Mouse (Mus musculus): ENCODE results near the gene Slc12a1. TPM values are rescaled to one million over a fixed set of nuclear protein-coding genes. Genes with fewer than 3 reads are reported as not detected.

Gene Slc12a1
- polyA plus RNA-seq, 1 experiment, result not detected

DNA sequence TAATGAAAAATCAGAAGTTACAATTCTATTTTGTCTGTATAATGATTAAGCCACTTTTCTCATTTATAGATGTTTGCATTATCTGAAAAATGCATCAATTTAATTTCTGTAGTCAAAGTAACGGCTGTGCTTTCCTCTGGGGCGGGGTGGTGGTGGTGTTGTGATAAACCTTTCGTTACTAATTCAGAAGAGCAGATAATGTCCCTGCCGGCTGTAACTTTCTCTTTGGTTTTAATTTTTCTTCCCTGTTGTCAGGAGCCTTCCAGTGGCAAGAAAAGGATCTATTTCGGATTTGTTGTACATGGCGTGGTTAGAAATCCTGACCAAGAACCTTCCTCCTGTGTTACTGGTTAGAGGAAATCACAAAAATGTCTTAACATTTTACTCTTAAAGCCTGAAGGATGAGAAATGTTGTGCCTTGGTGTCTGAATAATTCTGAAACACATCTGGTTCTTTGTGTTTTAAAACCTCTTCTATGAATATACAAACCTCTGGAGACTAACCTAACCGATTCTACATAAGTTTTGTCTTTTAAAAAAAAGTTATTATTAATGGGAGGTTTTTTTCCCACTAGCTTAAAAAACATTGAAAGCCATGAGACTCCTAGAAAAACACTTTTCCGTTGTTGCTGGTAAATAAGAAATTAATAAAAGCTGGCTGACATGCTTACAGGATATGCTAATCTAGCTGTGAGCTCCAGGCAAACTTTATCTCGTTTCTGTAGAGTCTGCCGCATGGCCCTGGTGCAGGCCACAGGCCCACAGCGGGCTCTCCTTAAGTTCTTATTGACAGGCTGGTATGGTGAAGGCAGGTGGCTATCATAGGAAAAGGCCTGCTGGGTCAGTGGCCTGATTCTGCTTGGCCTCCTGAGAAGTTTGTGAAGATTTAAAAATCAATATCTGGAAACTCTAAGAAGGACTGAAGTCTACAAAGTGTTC is 76.4 kb downstream of the Slc12a1 start:
- H3K27me3 ChIP-seq (replicated peaks), result peaks cover 7% of the 10 kb centered on the region
- H3K4me1 ChIP-seq, result peaks cover 9% of the 10 kb centered on the region
- H3K4me3 ChIP-seq (replicated peaks), result no peak overlapping the region
- no peaks in the 10 kb centered on the region for H3K36me3 ChIP-seq (replicated peaks; ENCODE audit: low read length)
- no peak for TF ChIP-seq GATA1 (IDR thresholded peaks at IDR 0.05; ENCODE audit: borderline replicate concordance, low read length)
- TF ChIP-seq FLI1 (IDR thresholded peaks at IDR 0.05; ENCODE audit: low read length), result no peak
- no peaks in the 10 kb centered on the region for H3K9me3 ChIP-seq

DNA sequence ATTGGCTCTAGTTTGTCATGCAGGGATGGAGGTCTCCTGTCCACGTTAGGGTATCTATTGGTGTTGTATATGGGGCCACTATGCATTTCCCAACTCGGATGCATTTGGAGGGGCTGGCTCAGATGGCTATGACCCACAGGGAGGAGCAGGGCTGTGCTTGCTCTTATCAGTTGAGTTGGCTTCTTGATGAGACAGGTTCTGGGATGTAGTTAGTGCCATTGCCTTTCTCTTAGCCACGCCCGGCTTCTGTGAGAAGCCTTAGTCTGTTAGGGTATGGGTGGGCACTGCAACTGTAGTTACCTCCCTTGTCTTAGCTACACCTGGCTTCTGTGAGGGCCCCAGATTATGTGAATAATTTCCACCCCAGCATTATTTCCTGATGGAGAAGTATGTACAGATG is 79.9 kb downstream of the Slc12a1 start:
- H3K4me1 ChIP-seq, result peaks cover 12% of the 10 kb centered on the region
- no peak overlapping the region for H3K4me3 ChIP-seq (replicated peaks)
- H3K9me3 ChIP-seq, result no peaks in the 10 kb centered on the region
- no peaks in the 10 kb centered on the region for H3K36me3 ChIP-seq (replicated peaks; ENCODE audit: low read length)
- no peak for TF ChIP-seq GATA1 (IDR thresholded peaks at IDR 0.05; ENCODE audit: borderline replicate concordance, low read length)
- TF ChIP-seq FLI1 (IDR thresholded peaks at IDR 0.05; ENCODE audit: low read length), result no peak
- peaks cover 12% of the 10 kb centered on the region for H3K27me3 ChIP-seq (replicated peaks)

DNA sequence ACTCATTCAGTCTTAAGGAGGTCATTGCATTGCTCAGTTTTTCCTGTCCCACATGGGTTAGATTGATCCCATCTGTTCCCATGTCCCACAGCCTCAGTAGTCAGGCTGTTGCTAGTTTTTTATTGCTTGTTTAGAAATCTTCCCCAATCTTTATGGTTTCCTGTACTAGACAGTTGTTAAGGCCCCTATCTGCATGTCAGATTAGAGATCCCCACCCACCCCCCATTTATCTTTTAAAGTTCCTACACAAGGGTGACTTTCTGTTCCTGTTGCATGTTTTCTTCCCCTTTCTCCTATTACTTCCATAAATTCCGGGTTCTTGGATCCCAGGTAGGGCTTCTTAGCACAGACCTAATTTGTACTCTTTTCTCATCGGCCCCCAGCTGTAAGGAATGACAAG is 81.2 kb downstream of the Slc12a1 start:
- Histone ChIP-seq H3K27me3 (replicated peaks) (peaks cover 14% of the 10 kb centered on the region), H3K9me3 (no peaks in the 10 kb centered on the region), H3K36me3 (replicated peaks; ENCODE audit: low read length) (no peaks in the 10 kb centered on the region), H3K4me1 (peaks cover 12% of the 10 kb centered on the region), H3K4me3 (replicated peaks) (no peak overlapping the region)
- no peak for TF ChIP-seq FLI1 (IDR thresholded peaks at IDR 0.05; ENCODE audit: low read length)
- no peak for TF ChIP-seq GATA1 (IDR thresholded peaks at IDR 0.05; ENCODE audit: borderline replicate concordance, low read length)

DNA sequence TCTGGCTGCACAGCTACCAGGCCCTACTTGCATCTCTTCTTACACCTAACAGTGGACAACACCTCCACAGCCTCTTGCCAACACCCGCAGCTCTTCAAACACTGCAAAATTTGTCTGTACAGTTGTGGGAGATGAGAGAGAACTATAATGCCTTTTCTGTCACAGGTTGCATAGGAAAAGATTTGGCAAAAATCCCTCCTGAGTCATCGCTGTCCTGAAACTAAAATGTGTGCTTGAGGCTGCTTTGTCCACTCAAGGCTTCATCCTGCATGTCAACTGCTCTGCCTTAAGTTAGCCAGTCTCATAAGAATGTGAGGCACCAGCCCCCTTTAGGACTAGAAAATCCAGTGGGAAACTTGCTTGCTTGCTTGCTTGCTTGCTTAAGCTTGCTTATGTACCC is 81.7 kb downstream of the Slc12a1 start:
- H3K4me3 ChIP-seq (replicated peaks), result no peak overlapping the region
- no peak for TF ChIP-seq GATA1 (IDR thresholded peaks at IDR 0.05; ENCODE audit: borderline replicate concordance, low read length)
- TF ChIP-seq FLI1 (IDR thresholded peaks at IDR 0.05; ENCODE audit: low read length), result no peak
- peaks cover 12% of the 10 kb centered on the region for H3K4me1 ChIP-seq
- peaks cover 14% of the 10 kb centered on the region for H3K27me3 ChIP-seq (replicated peaks)
- H3K9me3 ChIP-seq, result no peaks in the 10 kb centered on the region
- H3K36me3 ChIP-seq (replicated peaks; ENCODE audit: low read length), result no peaks in the 10 kb centered on the region

DNA sequence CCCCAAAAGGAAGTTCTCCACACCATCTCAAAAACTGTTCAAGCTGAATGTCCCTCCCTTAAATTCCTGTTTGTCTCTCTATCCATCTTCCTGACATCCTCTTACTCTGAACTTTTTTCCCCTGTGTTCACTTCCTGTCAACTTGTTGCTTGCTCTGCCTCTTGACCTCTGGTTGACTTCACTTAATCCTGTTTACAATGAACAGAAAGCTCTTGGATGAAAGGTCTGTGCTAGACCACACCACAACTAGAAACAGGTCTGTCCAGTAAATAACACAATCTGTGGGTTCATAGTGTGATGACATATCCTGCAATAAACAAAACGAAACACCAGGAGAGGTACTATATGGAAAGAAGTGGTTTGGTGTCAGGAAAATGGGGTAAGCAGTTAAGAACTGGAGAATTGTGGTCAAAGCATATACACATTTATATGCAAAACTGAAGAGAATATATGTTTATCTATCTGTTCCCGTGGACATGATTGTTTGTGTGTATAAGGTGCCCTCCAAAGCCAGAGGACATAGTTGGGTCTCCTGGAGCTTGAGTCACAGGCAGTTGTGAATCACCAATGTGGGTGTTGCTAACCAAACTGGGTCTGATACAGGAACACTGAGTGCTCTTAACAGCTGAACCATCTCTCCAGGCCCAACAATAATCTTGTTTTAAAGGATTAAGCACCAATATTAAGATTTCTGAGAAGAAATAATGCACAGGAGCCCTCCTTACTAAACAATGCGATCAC is 93.4 kb downstream of the Slc12a1 start:
- Histone ChIP-seq H3K9me3 (no peaks in the 10 kb centered on the region), H3K4me3 (replicated peaks) (peak overlapping the region; percentile 40), H3K36me3 (replicated peaks; ENCODE audit: low read length) (peaks cover 15% of the 10 kb centered on the region), H3K4me1 (peaks cover 47% of the 10 kb centered on the region), H3K27me3 (replicated peaks) (no peaks in the 10 kb centered on the region)
- TF ChIP-seq FLI1 (IDR thresholded peaks at IDR 0.05; ENCODE audit: low read length), result no peak
- no peak for TF ChIP-seq GATA1 (IDR thresholded peaks at IDR 0.05; ENCODE audit: borderline replicate concordance, low read length)

DNA sequence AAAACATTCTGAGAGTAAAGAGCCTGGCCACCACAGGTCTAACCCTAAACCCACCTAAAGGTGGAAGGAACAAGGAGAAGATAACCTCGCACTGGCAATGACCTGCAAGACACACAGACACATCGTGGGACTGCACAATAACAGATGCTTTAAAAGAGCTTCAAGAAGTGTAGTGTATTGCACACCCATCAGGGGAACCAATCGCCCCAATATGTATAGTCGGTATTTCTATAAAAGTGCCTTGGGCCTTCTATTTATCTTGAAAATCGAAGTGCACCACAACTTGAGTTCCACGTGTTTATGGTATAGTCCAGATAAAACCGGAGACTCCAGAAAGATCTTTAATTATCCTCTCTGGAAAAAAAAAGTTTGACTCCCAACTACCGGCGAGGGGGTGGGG is 94.4 kb downstream of the Slc12a1 start:
- Histone ChIP-seq H3K4me1 (peaks cover 53% of the 10 kb centered on the region), H3K4me3 (replicated peaks) (peak overlapping the region; percentile 96), H3K9me3 (no peaks in the 10 kb centered on the region), H3K36me3 (replicated peaks; ENCODE audit: low read length) (peaks cover 24% of the 10 kb centered on the region), H3K27me3 (replicated peaks) (no peaks in the 10 kb centered on the region)
- no peak for TF ChIP-seq GATA1 (IDR thresholded peaks at IDR 0.05; ENCODE audit: borderline replicate concordance, low read length)
- no peak for TF ChIP-seq FLI1 (IDR thresholded peaks at IDR 0.05; ENCODE audit: low read length)

DNA sequence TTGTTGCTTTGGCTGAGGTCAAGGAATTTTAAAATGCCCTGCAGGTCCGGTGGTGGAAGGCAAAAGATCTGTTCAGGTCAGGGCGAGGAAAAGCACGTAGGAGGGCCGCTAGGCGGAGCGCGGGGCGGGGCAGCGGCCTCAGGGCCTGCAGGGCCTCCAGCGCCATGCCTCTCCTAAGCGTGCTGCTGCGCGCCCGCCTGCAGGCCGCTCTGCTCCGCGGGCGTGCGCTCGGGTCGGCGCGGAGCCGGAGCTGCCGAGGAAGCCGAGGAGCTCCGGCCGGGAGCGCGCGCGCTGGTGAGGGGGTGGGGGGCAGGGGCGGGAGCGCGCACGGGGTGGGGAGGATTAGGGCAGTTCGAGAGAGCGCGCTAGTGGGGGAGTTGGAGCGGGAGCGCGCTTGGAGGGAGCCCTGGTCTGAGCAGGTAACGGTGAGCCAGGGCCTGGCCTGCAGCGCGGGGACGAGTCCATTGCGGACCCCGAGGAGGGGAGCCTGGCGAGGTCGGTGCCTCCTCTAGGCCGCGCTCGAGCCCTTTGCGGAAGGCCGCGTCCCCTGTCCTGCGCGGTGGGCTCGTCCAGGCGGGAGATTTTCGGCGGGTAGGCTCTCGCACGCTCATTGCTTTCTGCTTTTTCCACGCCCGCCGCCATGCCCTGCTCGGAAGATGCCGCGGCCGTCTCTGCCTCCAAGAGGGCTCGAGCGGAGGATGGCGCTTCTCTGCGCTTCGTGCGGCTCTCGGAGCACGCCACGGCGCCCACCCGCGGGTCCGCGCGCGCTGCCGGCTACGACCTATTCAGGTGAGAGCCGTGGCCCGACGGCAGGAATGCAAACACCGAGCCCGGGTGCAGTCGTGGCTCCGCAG is 95.0 kb downstream of the Slc12a1 start, which contains the start of gene Dut:
TSS of gene Dut (plus strand) at position 83 of the 854 bp plus-strand sequence.
- H3K4me1 ChIP-seq, result peaks cover 59% of the 10 kb centered on the region
- no peak for TF ChIP-seq GATA1 (IDR thresholded peaks at IDR 0.05; ENCODE audit: borderline replicate concordance, low read length)
- no peaks in the 10 kb centered on the region for H3K9me3 ChIP-seq
- H3K36me3 ChIP-seq (replicated peaks; ENCODE audit: low read length), result peaks cover 31% of the 10 kb centered on the region
- H3K27me3 ChIP-seq (replicated peaks), result no peaks in the 10 kb centered on the region
- peak within 1 kb of the TSS; percentile 96 for H3K4me3 ChIP-seq (replicated peaks)

DNA sequence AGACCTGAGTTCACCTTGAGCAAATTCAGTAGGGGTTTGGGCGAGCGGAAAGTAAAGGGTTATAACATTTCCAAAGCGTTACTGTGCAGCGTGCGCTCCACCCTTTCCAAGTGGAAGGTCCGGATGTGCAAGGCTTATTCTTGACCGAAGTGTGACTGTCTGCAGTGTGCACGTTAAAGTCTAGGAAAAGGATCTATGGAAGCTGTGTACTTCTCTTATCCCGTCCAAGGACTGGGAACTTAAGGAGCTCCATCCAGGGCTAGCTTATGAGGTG is 95.6 kb downstream of the Slc12a1 start:
- Histone ChIP-seq H3K9me3 (no peaks in the 10 kb centered on the region), H3K36me3 (replicated peaks; ENCODE audit: low read length) (peaks cover 35% of the 10 kb centered on the region), H3K27me3 (replicated peaks) (no peaks in the 10 kb centered on the region), H3K4me3 (replicated peaks) (peak overlapping the region; percentile 96), H3K4me1 (peaks cover 61% of the 10 kb centered on the region)
- no peak for TF ChIP-seq GATA1 (IDR thresholded peaks at IDR 0.05; ENCODE audit: borderline replicate concordance, low read length)
- TF ChIP-seq FLI1 (IDR thresholded peaks at IDR 0.05; ENCODE audit: low read length), result no peak

DNA sequence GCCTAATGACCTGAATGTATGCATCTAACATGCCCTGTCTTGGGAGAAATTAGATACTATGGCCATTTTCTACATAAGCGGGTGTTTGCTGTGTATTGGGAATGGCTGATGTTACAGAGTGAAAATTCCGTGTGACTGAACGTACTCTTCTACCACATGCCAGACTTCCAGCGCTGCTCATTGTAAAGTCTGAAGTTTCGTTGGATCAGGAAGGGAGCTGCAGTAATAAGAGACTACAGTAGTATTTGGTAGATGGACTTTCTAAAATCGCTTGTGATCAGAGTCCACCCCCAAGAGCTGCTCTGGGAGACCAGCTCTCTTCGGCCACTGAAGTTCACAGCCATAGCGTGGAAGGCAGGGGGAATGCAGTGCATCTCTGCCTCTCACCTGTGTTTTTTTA is 96.0 kb downstream of the Slc12a1 start:
- TF ChIP-seq FLI1 (IDR thresholded peaks at IDR 0.05; ENCODE audit: low read length) (no peak), GATA1 (IDR thresholded peaks at IDR 0.05; ENCODE audit: borderline replicate concordance, low read length) (no peak)
- no peaks in the 10 kb centered on the region for H3K27me3 ChIP-seq (replicated peaks)
- H3K9me3 ChIP-seq, result no peaks in the 10 kb centered on the region
- peaks cover 39% of the 10 kb centered on the region for H3K36me3 ChIP-seq (replicated peaks; ENCODE audit: low read length)
- peak overlapping the region; percentile 96 for H3K4me3 ChIP-seq (replicated peaks)
- peaks cover 62% of the 10 kb centered on the region for H3K4me1 ChIP-seq

Measured in megakaryocyte, embryonic 14.5 days (primary cell).